Mouse (Mus musculus): ENCODE data around the gene Fbh1. TPM values are rescaled to one million over a fixed set of nuclear protein-coding genes. Genes with fewer than 3 reads are reported as not detected.
"Not testable (repeated sequence)": the region's sequence is repeated elsewhere in the genome, so short reads cannot be mapped to it uniquely, and the experiment has no call there.

The Fbh1 gene
- polyA plus RNA-seq, 1 experiment from 2014 or later, result 113 TPM

GRCm38 (mm10) chr2:11710101-11710500, 67.3 kb downstream of the Fbh1 start:
- not testable (repeated sequence) for H3K4me3 ChIP-seq (ENCODE audit: low read depth, low read length); H3K4me2 ChIP-seq; ATAC-seq (replicated peaks; ENCODE audit: insufficient number of reproducible peaks, low FRiP score, low TSS enrichment); H3K27ac ChIP-seq (ENCODE audit: low read depth, low read length); H3K27me3 ChIP-seq (ENCODE audit: control insufficient read depth, insufficient read depth, low read length); H3K9me3 ChIP-seq (replicated peaks; ENCODE audit: control insufficient read depth, low read length); H3K36me3 ChIP-seq (ENCODE audit: control insufficient read depth, insufficient read depth, low read length); H3K9ac ChIP-seq (ENCODE audit: low read depth, low read length); H3K4me1 ChIP-seq (ENCODE audit: control insufficient read depth, insufficient read depth, low read length)
- 57% methylated on average over 4 of the region's 4 CpGs for whole genome bisulfite sequencing (ENCODE audit: insufficient replicate concordance)

- H3K4me2 ChIP-seq, result no peak overlapping the region
- H3K9ac ChIP-seq (ENCODE audit: low read depth, low read length), result no peak overlapping the region
- 75% methylated on average over 5 of the region's 5 CpGs for WGBS (ENCODE audit: insufficient replicate concordance)
- ATAC-seq (replicated peaks; ENCODE audit: insufficient number of reproducible peaks, low FRiP score, low TSS enrichment), result no peak
- peaks cover 5% of the 10 kb centered on the region; the same call in 1 of the 2 replicates for H3K4me1 ChIP-seq (ENCODE audit: control insufficient read depth, insufficient read depth, low read length)
- H3K27ac ChIP-seq (ENCODE audit: low read depth, low read length), result no peak overlapping the region
- no peaks in the 10 kb centered on the region for H3K36me3 ChIP-seq (ENCODE audit: control insufficient read depth, insufficient read depth, low read length)
- H3K27me3 ChIP-seq (ENCODE audit: control insufficient read depth, insufficient read depth, low read length), result 0 out of 2 replicates have a peak, but pooled peaks cover 4% of the 10 kb centered on the region
- H3K9me3 ChIP-seq (replicated peaks; ENCODE audit: control insufficient read depth, low read length), result no peaks in the 10 kb centered on the region
- H3K4me3 ChIP-seq (ENCODE audit: low read depth, low read length), result no peak overlapping the region
Observed at GRCm38 (mm10) chr2:11708538-11708937, 68.8 kb downstream of the Fbh1 start.

GRCm38 (mm10) chr2:11706746-11707065, 70.7 kb downstream of the Fbh1 start:
- WGBS (ENCODE audit: insufficient replicate concordance), result 35% methylated on average over 6 of the region's 6 CpGs
- H3K27ac ChIP-seq (ENCODE audit: low read depth, low read length), result no peak overlapping the region
- 0 out of 2 replicates have a peak overlapping the region, but pooled peaks have one; percentile 76 for H3K4me3 ChIP-seq (ENCODE audit: low read depth, low read length)
- no peak overlapping the region for H3K9ac ChIP-seq (ENCODE audit: low read depth, low read length)
- H3K36me3 ChIP-seq (ENCODE audit: control insufficient read depth, insufficient read depth, low read length), result no peaks in the 10 kb centered on the region
- peak overlapping the region; percentile 99 for H3K4me2 ChIP-seq
- no peaks in the 10 kb centered on the region for H3K9me3 ChIP-seq (replicated peaks; ENCODE audit: control insufficient read depth, low read length)
- H3K4me1 ChIP-seq (ENCODE audit: control insufficient read depth, insufficient read depth, low read length), result peaks cover 5% of the 10 kb centered on the region; the same call in 1 of the 2 replicates
- no peak for ATAC-seq (replicated peaks; ENCODE audit: insufficient number of reproducible peaks, low FRiP score, low TSS enrichment)
- 0 out of 2 replicates have a peak, but pooled peaks cover 4% of the 10 kb centered on the region for H3K27me3 ChIP-seq (ENCODE audit: control insufficient read depth, insufficient read depth, low read length)

- Histone ChIP-seq H3K36me3 (ENCODE audit: control insufficient read depth, insufficient read depth, low read length) (no peaks in the 10 kb centered on the region), H3K4me3 (ENCODE audit: low read depth, low read length) (peak overlapping the region; percentile 76), H3K4me2 (peak overlapping the region; percentile 99), H3K27me3 (ENCODE audit: control insufficient read depth, insufficient read depth, low read length) (0 out of 2 replicates have a peak, but pooled peaks cover 4% of the 10 kb centered on the region), H3K4me1 (ENCODE audit: control insufficient read depth, insufficient read depth, low read length) (peaks cover 5% of the 10 kb centered on the region; the same call in 1 of the 2 replicates), H3K9me3 (replicated peaks; ENCODE audit: control insufficient read depth, low read length) (no peaks in the 10 kb centered on the region), H3K9ac (ENCODE audit: low read depth, low read length) (peak overlapping the region; percentile 82), H3K27ac (ENCODE audit: low read depth, low read length) (no peak overlapping the region)
- WGBS (ENCODE audit: insufficient replicate concordance), result 4% methylated on average over 28 of the region's 28 CpGs
- ATAC-seq (replicated peaks; ENCODE audit: insufficient number of reproducible peaks, low FRiP score, low TSS enrichment), result peak; percentile 20; the same call in 1 of the 2 replicates
Observed at GRCm38 (mm10) chr2:11706030-11706745, 71.2 kb downstream of the Fbh1 start.

- 2% methylated on average over 37 of the region's 37 CpGs for WGBS (ENCODE audit: insufficient replicate concordance)
Observed at GRCm38 (mm10) chr2:11705201-11706025, 72.0 kb downstream of the Fbh1 start, which contains the start of gene Il15ra. Gene Il15ra (plus strand): TSS chr2:11705290.

GRCm38 (mm10) chr2:11699905-11700304, 77.5 kb downstream of the Fbh1 start:
- Histone ChIP-seq H3K4me1 (ENCODE audit: control insufficient read depth, insufficient read depth, low read length) (no peaks in the 10 kb centered on the region), H3K4me2 (no peak overlapping the region), H3K9ac (ENCODE audit: low read depth, low read length) (no peak overlapping the region), H3K27ac (ENCODE audit: low read depth, low read length) (no peak overlapping the region), H3K9me3 (replicated peaks; ENCODE audit: control insufficient read depth, low read length) (no peaks in the 10 kb centered on the region), H3K36me3 (ENCODE audit: control insufficient read depth, insufficient read depth, low read length) (no peaks in the 10 kb centered on the region), H3K27me3 (ENCODE audit: control insufficient read depth, insufficient read depth, low read length) (no peaks in the 10 kb centered on the region), H3K4me3 (ENCODE audit: low read depth, low read length) (no peak overlapping the region)
- no peak for ATAC-seq (replicated peaks; ENCODE audit: insufficient number of reproducible peaks, low FRiP score, low TSS enrichment)
- 76% methylated on average over 2 of the region's 2 CpGs for WGBS (ENCODE audit: insufficient replicate concordance)

More at GRCm38 (mm10) chr2:11705201-11706025, 72.0 kb downstream of the Fbh1 start, which contains the start of gene Il15ra:
- Histone ChIP-seq H3K4me3 (ENCODE audit: low read depth, low read length) (peak within 1 kb of the TSS; percentile 76), H3K4me1 (ENCODE audit: control insufficient read depth, insufficient read depth, low read length) (peaks cover 5% of the 10 kb centered on the region; the same call in 1 of the 2 replicates), H3K27me3 (ENCODE audit: control insufficient read depth, insufficient read depth, low read length) (0 out of 2 replicates have a peak, but pooled peaks cover 4% of the 10 kb centered on the region), H3K27ac (ENCODE audit: low read depth, low read length) (peak within 1 kb of the TSS; percentile 66), H3K4me2 (peak within 1 kb of the TSS; percentile 99), H3K9ac (ENCODE audit: low read depth, low read length) (peak within 1 kb of the TSS; percentile 82), H3K9me3 (replicated peaks; ENCODE audit: control insufficient read depth, low read length) (no peaks in the 10 kb centered on the region), H3K36me3 (ENCODE audit: control insufficient read depth, insufficient read depth, low read length) (no peaks in the 10 kb centered on the region)
- ATAC-seq (replicated peaks; ENCODE audit: insufficient number of reproducible peaks, low FRiP score, low TSS enrichment), result peak; percentile 56

- Histone ChIP-seq H3K9ac (ENCODE audit: low read depth, low read length) (no peak overlapping the region), H3K9me3 (replicated peaks; ENCODE audit: control insufficient read depth, low read length) (no peaks in the 10 kb centered on the region), H3K4me1 (ENCODE audit: control insufficient read depth, insufficient read depth, low read length) (no peaks in the 10 kb centered on the region), H3K4me2 (no peak overlapping the region), H3K27ac (ENCODE audit: low read depth, low read length) (no peak overlapping the region), H3K27me3 (ENCODE audit: control insufficient read depth, insufficient read depth, low read length) (no peaks in the 10 kb centered on the region), H3K4me3 (ENCODE audit: low read depth, low read length) (no peak overlapping the region), H3K36me3 (ENCODE audit: control insufficient read depth, insufficient read depth, low read length) (no peaks in the 10 kb centered on the region)
- ATAC-seq (replicated peaks; ENCODE audit: insufficient number of reproducible peaks, low FRiP score, low TSS enrichment), result no peak
- 61% methylated on average over 5 of the region's 5 CpGs for WGBS (ENCODE audit: insufficient replicate concordance)
Observed at GRCm38 (mm10) chr2:11698994-11699393, 78.4 kb downstream of the Fbh1 start.

GRCm38 (mm10) chr2:11695867-11696266, 81.5 kb downstream of the Fbh1 start:
- Histone ChIP-seq H3K4me2 (no peak overlapping the region), H3K36me3 (ENCODE audit: control insufficient read depth, insufficient read depth, low read length) (no peaks in the 10 kb centered on the region), H3K4me1 (ENCODE audit: control insufficient read depth, insufficient read depth, low read length) (no peaks in the 10 kb centered on the region), H3K9me3 (replicated peaks; ENCODE audit: control insufficient read depth, low read length) (no peaks in the 10 kb centered on the region), H3K27me3 (ENCODE audit: control insufficient read depth, insufficient read depth, low read length) (no peaks in the 10 kb centered on the region), H3K27ac (ENCODE audit: low read depth, low read length) (no peak overlapping the region), H3K4me3 (ENCODE audit: low read depth, low read length) (no peak overlapping the region), H3K9ac (ENCODE audit: low read depth, low read length) (no peak overlapping the region)
- 62% methylated on average over 2 of the region's 2 CpGs for WGBS (ENCODE audit: insufficient replicate concordance)
- no peak for ATAC-seq (replicated peaks; ENCODE audit: insufficient number of reproducible peaks, low FRiP score, low TSS enrichment)

All from heart, embryonic 11.5 days (tissue).